In genomic region chr4:107009548-107009947, GRCm38 (mm10) we compare ENCODE assay signal across 27 mouse cellular contexts. TPM values are rescaled to one million over a fixed set of nuclear protein-coding genes. Genes with fewer than 3 reads are reported as not detected.
DNase-seq lines count a peak whose midpoint lies in the region; ATAC-seq lines count a peak whose summit lies in the region.
"Had no signal": no experiment of that assay in that cellular context is flagged by ENCODE, and none has a peak within 500 bp of the region (broad histone marks: within the 10 kb centered on the region; RNA-seq: fewer than 3 reads in every experiment).

No protein-coding gene starts in this region.

- no peak for ATAC-seq in liver, embryonic 12.5 days
- ATAC-seq in liver, embryonic 11.5 days (replicated peaks; ENCODE audit: low FRiP score): no peak
- no peak for ATAC-seq in neural tube, embryonic 13.5 days (ENCODE audit: low read depth)
- ATAC-seq in hindbrain, embryonic 11.5 days (ENCODE audit: low FRiP score): no peak
- ATAC-seq: forebrain, embryonic 16.5 days; hindbrain, embryonic 16.5 days had no signal

- H3K9me3 ChIP-seq in liver, embryonic 12.5 days (replicated peaks): no peaks in the 10 kb centered on the region
- H3K9me3 ChIP-seq in liver, embryonic 11.5 days (ENCODE audit: control insufficient read depth, low read length): no peaks in the 10 kb centered on the region
- H3K9me3 ChIP-seq in neural tube, embryonic 13.5 days: no peaks in the 10 kb centered on the region
- H3K9me3 ChIP-seq in hindbrain, embryonic 11.5 days (ENCODE audit: control insufficient read depth, low read length): no peaks in the 10 kb centered on the region
- H3K9me3 ChIP-seq: heart, embryonic 13.5 days; neural tube, embryonic 15.5 days; stomach, embryonic 15.5 days had no signal

- 0 out of 2 replicates have a peak overlapping the region, but pooled peaks have one; percentile 5 for H3K9ac ChIP-seq in liver, embryonic 12.5 days
- H3K9ac ChIP-seq in liver, embryonic 11.5 days (ENCODE audit: low read depth, low read length): no peak overlapping the region
- H3K9ac ChIP-seq in neural tube, embryonic 13.5 days: no peak overlapping the region
- H3K9ac ChIP-seq in hindbrain, embryonic 11.5 days (ENCODE audit: low read depth, low read length): no peak overlapping the region
- H3K9ac ChIP-seq: heart, embryonic 13.5 days; lung, embryonic 14.5 days; neural tube, embryonic 15.5 days; stomach, embryonic 15.5 days had no signal

- no peak overlapping the region for H3K4me3 ChIP-seq in liver, embryonic 12.5 days
- H3K4me3 ChIP-seq in liver, embryonic 11.5 days (ENCODE audit: low read depth, low read length): no peak overlapping the region
- no peak overlapping the region for H3K4me3 ChIP-seq in neural tube, embryonic 13.5 days
- H3K4me3 ChIP-seq in hindbrain, embryonic 11.5 days (ENCODE audit: low read depth, low read length): no peak overlapping the region
- H3K4me3 ChIP-seq: erythroblast, embryonic 14.5 days; gastrocnemius, adult 2 months; heart, adult 2 months; heart, embryonic 13.5 days; neural tube, embryonic 15.5 days; stomach, embryonic 15.5 days had no signal

- WGBS in liver, embryonic 12.5 days (ENCODE audit: insufficient replicate concordance): 93% methylated on average over 7 of the region's 7 CpGs
- 92% methylated on average over 7 of the region's 7 CpGs for WGBS in liver, embryonic 11.5 days
- WGBS in neural tube, embryonic 13.5 days: 87% methylated on average over 7 of the region's 7 CpGs
- WGBS in hindbrain, embryonic 11.5 days: 89% methylated on average over 7 of the region's 7 CpGs

- H3K36me3 ChIP-seq in liver, embryonic 12.5 days: peaks cover 48% of the 10 kb centered on the region
- peaks cover 4% of the 10 kb centered on the region; the same call in 1 of the 2 replicates for H3K36me3 ChIP-seq in liver, embryonic 11.5 days (ENCODE audit: control insufficient read depth, insufficient read depth, low read length)
- H3K36me3 ChIP-seq in neural tube, embryonic 13.5 days: peaks cover 6% of the 10 kb centered on the region; the same call in 1 of the 2 replicates
- H3K36me3 ChIP-seq in hindbrain, embryonic 11.5 days (ENCODE audit: control insufficient read depth, insufficient read depth, low read length): peaks cover 5% of the 10 kb centered on the region; the same call in 1 of the 2 replicates
- H3K36me3 ChIP-seq: stomach, embryonic 15.5 days had no signal

- peaks cover 76% of the 10 kb centered on the region for H3K4me1 ChIP-seq in liver, embryonic 12.5 days
- peaks cover 49% of the 10 kb centered on the region for H3K4me1 ChIP-seq in liver, embryonic 11.5 days (replicated peaks; ENCODE audit: control insufficient read depth, insufficient read depth, low read length)
- H3K4me1 ChIP-seq in neural tube, embryonic 13.5 days (replicated peaks): peaks cover 59% of the 10 kb centered on the region
- peaks cover 2% of the 10 kb centered on the region; the same call in 1 of the 2 replicates for H3K4me1 ChIP-seq in hindbrain, embryonic 11.5 days (replicated peaks; ENCODE audit: control insufficient read depth, insufficient read depth, low read length)

- no peak overlapping the region for H3K4me2 ChIP-seq in liver, embryonic 12.5 days
- no peak overlapping the region for H3K4me2 ChIP-seq in liver, embryonic 11.5 days
- H3K4me2 ChIP-seq in neural tube, embryonic 13.5 days: no peak overlapping the region
- no peak overlapping the region for H3K4me2 ChIP-seq in hindbrain, embryonic 11.5 days (replicated peaks; ENCODE audit: low read depth, low read length)
- H3K4me2 ChIP-seq: heart, embryonic 13.5 days; lung, embryonic 14.5 days; neural tube, embryonic 15.5 days; stomach, embryonic 15.5 days had no signal

- no peaks in the 10 kb centered on the region for H3K27me3 ChIP-seq in liver, embryonic 12.5 days (replicated peaks)
- H3K27me3 ChIP-seq in liver, embryonic 11.5 days (replicated peaks; ENCODE audit: control insufficient read depth, insufficient read depth, low read length): no peaks in the 10 kb centered on the region
- H3K27me3 ChIP-seq in neural tube, embryonic 13.5 days: no peaks in the 10 kb centered on the region
- no peaks in the 10 kb centered on the region for H3K27me3 ChIP-seq in hindbrain, embryonic 11.5 days (ENCODE audit: control insufficient read depth, insufficient read depth, low read length)
- H3K27me3 ChIP-seq: heart, embryonic 13.5 days; neural tube, embryonic 15.5 days; stomach, embryonic 15.5 days had no signal

- H3K27ac ChIP-seq in liver, embryonic 12.5 days: peak overlapping the region; percentile 83; the same call in 1 of the 2 replicates
- no peak overlapping the region for H3K27ac ChIP-seq in liver, embryonic 11.5 days (ENCODE audit: low read depth, low read length)
- H3K27ac ChIP-seq in neural tube, embryonic 13.5 days (replicated peaks): peak overlapping the region; percentile 29; the same call in 1 of the 2 replicates
- no peak overlapping the region for H3K27ac ChIP-seq in hindbrain, embryonic 11.5 days (ENCODE audit: low read depth, low read length)
- H3K27ac ChIP-seq: gastrocnemius, adult 2 months; heart, adult 2 months; heart, embryonic 13.5 days; neural tube, embryonic 15.5 days; stomach, embryonic 15.5 days had no signal

- DNase-seq in liver, embryonic 11.5 days (ENCODE audit: low spot score): no peak
- no peak for DNase-seq in neural tube, embryonic 10.5 days (ENCODE audit: extremely low spot score, low spot score)
- DNase-seq in cerebellum, adult 9-11 months: peak; percentile 81
- no peak for DNase-seq in heart, adult 8-10 months (ENCODE audit: low spot score)
- DNase-seq in hindbrain, embryonic 11.5 days (ENCODE audit: low spot score): no peak
- DNase-seq: adrenal gland, postnatal 25 days; B cell, adult 2 months; gastrocnemius, adult 2 months; heart, adult 2 months; heart, postnatal 10 days; kidney, adult 18-20 months; kidney, postnatal 4 days; layer of hippocampus, postnatal 36 days; left cerebral cortex, postnatal 4 days; lung, embryonic 14.5 days; lung, postnatal 14 days; retina, postnatal 1 day; right cerebral cortex, postnatal 14 days; thymus, postnatal 14 days had no signal

RNA-seq across cellular contexts. Expression of gene Mrpl37, which starts 57.1 kb away (rescaled TPM):
- 77.0 and 79.9 TPM in 2 replicates for polyA plus RNA-seq in liver, embryonic 12.5 days (2016; fragmentation: Nextera tagmentation; extraction: Ambion mirVana)
- 122 and 128 TPM in 2 replicates for polyA plus RNA-seq in liver, embryonic 11.5 days (2014; fragmentation: Nextera tagmentation; extraction: Ambion mirVana)
- polyA plus RNA-seq in neural tube, embryonic 13.5 days (2015; fragmentation: Nextera tagmentation; extraction: Ambion mirVana): 76.9 and 80.9 TPM in 2 replicates
- total RNA-seq in heart, adult 8-10 months (2022): 100 to 1,000 TPM in 1 of 4 experiments, 10 to 100 TPM in 3; 93.9 to 102 (median 96.0) TPM
- polyA plus RNA-seq in hindbrain, embryonic 11.5 days (2014; fragmentation: Nextera tagmentation; extraction: Ambion mirVana): 107 and 113 TPM in 2 replicates

RNA-seq across cellular contexts. Expression of gene Cyb5rl, which starts 57.2 kb away (rescaled TPM):
- polyA plus RNA-seq in liver, embryonic 12.5 days (2016; fragmentation: Nextera tagmentation; extraction: Ambion mirVana): 3.9 and 4.1 TPM in 2 replicates
- 5.7 and 5.9 TPM in 2 replicates for polyA plus RNA-seq in liver, embryonic 11.5 days (2014; fragmentation: Nextera tagmentation; extraction: Ambion mirVana)
- 4.5 and 6.9 TPM in 2 replicates for polyA plus RNA-seq in neural tube, embryonic 13.5 days (2015; fragmentation: Nextera tagmentation; extraction: Ambion mirVana)
- 10 to 100 TPM; 24.2 to 35.1 (median 27.8) TPM for total RNA-seq in heart, adult 8-10 months (2022)
- polyA plus RNA-seq in hindbrain, embryonic 11.5 days (2014; fragmentation: Nextera tagmentation; extraction: Ambion mirVana): 2.3 and 5.5 TPM in 2 replicates

Comparison
In these comparisons a context has a peak if more than half of its experiments do, and no peak if none do; other contexts are left out.
1. H3K27ac ChIP-seq: peak in liver, embryonic 12.5 days (single experiment) and neural tube, embryonic 13.5 days (single experiment); none in liver, embryonic 11.5 days (single experiment) and hindbrain, embryonic 11.5 days (single experiment).